ENCODE assay signal across 13 mouse cellular contexts in the genomic region with DNA sequence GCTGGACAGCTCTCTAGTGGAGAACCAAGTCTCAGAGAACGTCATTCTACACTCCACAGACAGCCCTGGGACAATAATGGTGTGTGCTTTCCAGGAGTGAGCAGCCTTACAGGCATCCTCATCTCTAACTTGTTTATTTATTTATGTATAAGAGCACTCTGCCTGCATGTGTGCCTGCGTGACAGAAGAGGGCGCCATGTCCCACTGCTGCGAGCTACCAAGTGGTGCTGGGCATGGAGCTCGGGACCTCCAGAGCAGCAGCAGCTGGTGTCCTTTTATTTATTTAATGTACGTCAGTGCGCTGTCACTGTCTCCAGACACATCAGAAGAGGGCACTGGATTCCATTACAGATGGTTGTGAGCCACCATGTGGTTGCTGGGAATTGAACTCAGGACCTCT.
A peak's percentile ranks its signal among the peaks of the same experiment; 100 is the strongest.
DNase-seq lines count a peak whose midpoint lies in the region; ATAC-seq and TF ChIP-seq lines count a peak whose summit lies in the region.
"Had no signal": no experiment of that assay in that cellular context is flagged by ENCODE, and none has a peak within 500 bp of the region (broad histone marks: within the 10 kb centered on the region; RNA-seq: fewer than 3 reads in every experiment).

No protein-coding gene starts in this region.

- in situ Hi-C loops in CH12.LX (cut with MboI; ENCODE audit: low pct_ligation_motif_present, low pct_unique_long_range_greater_than_20kb, low sequenced_read_pairs), result no loop called here

- dilution Hi-C loops in CH12.LX (cut with MboI; ENCODE audit: extremely low pct_ligation_motif_present, extremely low pct_unique_long_range_greater_than_20kb, low sequenced_read_pairs), result no loop called here

- ATAC-seq in kidney, embryonic 14.5 days (ENCODE audit: low FRiP score, low TSS enrichment), result no peak
- ATAC-seq in liver, postnatal 0 days, result peak; percentile 22; the same call in 1 of the 2 replicates
- ATAC-seq in hindbrain, embryonic 12.5 days (ENCODE audit: low FRiP score), result no peak

- H3K4me1 ChIP-seq in kidney, adult 2 months (ENCODE audit: control insufficient read depth, insufficient read depth, low read length), result peaks cover 17% of the 10 kb centered on the region
- H3K4me1 ChIP-seq in kidney, embryonic 14.5 days (ENCODE audit: control insufficient read depth, insufficient read depth, low read length), result peaks cover 10% of the 10 kb centered on the region; the same call in 1 of the 2 replicates
- peaks cover 13 to 83% of the 10 kb centered on the region in 2 experiments for H3K4me1 ChIP-seq in CH12.LX (ENCODE audit: control insufficient read depth in 1 of 2, insufficient read depth in 2 of 2)
- H3K4me1 ChIP-seq in liver, postnatal 0 days (ENCODE audit: insufficient read depth), result peaks cover 29% of the 10 kb centered on the region
- peaks cover 13% of the 10 kb centered on the region for H3K4me1 ChIP-seq in hindbrain, embryonic 12.5 days

- WGBS in kidney, adult 2 months, result 89% methylated on average over 7 of the region's 7 CpGs
- WGBS in kidney, embryonic 14.5 days, result 85% methylated on average over 7 of the region's 7 CpGs
- 90% methylated on average over 7 of the region's 7 CpGs for WGBS in liver, postnatal 0 days (ENCODE audit: insufficient replicate concordance)
- WGBS in hindbrain, embryonic 12.5 days, result 83% methylated on average over 7 of the region's 7 CpGs

- peaks cover 76% of the 10 kb centered on the region for H3K79me2 ChIP-seq in CH12.LX (replicated peaks; ENCODE audit: control insufficient read depth, extremely low read depth, insufficient read depth, poor library complexity, severe bottlenecking)

- TF ChIP-seq RAD21 in CH12.LX (IDR thresholded peaks at IDR 0.05; ENCODE audit: low read depth, low read length), result peak; percentile 29

- no peak overlapping the region for H3K4me2 ChIP-seq in kidney, embryonic 14.5 days (replicated peaks; ENCODE audit: low read depth, low read length)
- H3K4me2 ChIP-seq in CH12.LX (ENCODE audit: insufficient read depth, low read depth, poor library complexity, severe bottlenecking), result no peak overlapping the region
- no peak overlapping the region for H3K4me2 ChIP-seq in liver, postnatal 0 days (ENCODE audit: low read depth, low read length)
- no peak overlapping the region for H3K4me2 ChIP-seq in hindbrain, embryonic 12.5 days (replicated peaks)
- H3K4me2 ChIP-seq: embryonic facial prominence, embryonic 12.5 days; limb, embryonic 12.5 days had no signal

- H3K9ac ChIP-seq in kidney, embryonic 14.5 days (ENCODE audit: low read depth, low read length), result no peak overlapping the region
- H3K9ac ChIP-seq in CH12.LX (ENCODE audit: insufficient read depth, low read depth), result no peak overlapping the region
- no peak overlapping the region for H3K9ac ChIP-seq in liver, postnatal 0 days (replicated peaks)
- H3K9ac ChIP-seq in hindbrain, embryonic 12.5 days, result no peak overlapping the region
- H3K9ac ChIP-seq: embryonic facial prominence, embryonic 12.5 days; limb, embryonic 12.5 days had no signal

- DNase-seq in kidney, adult 2 months, result no peak
- no peak for DNase-seq in CH12.LX (ENCODE audit: extremely low read depth)
- DNase-seq in T-cell, adult 2 months (ENCODE audit: low spot score), result peak; percentile 45
- DNase-seq in liver, postnatal 0 days, result peak; percentile 30
- DNase-seq in layer of hippocampus, postnatal 25 days (ENCODE audit: extremely low spot score in 1 of 2, low spot score in 1 of 2), result no peak
- no peak for DNase-seq in urinary bladder, postnatal 4 days (ENCODE audit: low spot score in 2 of 2)
- DNase-seq: gastrocnemius, postnatal 10 days; kidney, postnatal 25 days had no signal

- H3K4me3 ChIP-seq in kidney, adult 2 months (ENCODE audit: insufficient read depth, low read depth, low read length), result no peak overlapping the region
- no peak overlapping the region for H3K4me3 ChIP-seq in kidney, embryonic 14.5 days (ENCODE audit: low read length)
- no peak overlapping the region for H3K4me3 ChIP-seq in CH12.LX (replicated peaks in 1 of 3; ENCODE audit: low read depth in 2 of 3, low read length in 2 of 3, poor library complexity in 1 of 3)
- no peak overlapping the region for H3K4me3 ChIP-seq in liver, postnatal 0 days (ENCODE audit: low read depth, low read length)
- no peak overlapping the region for H3K4me3 ChIP-seq in hindbrain, embryonic 12.5 days
- H3K4me3 ChIP-seq: embryonic facial prominence, embryonic 12.5 days; hindbrain, embryonic 10.5 days; limb, embryonic 12.5 days had no signal

- H3K36me3 ChIP-seq in kidney, adult 2 months (ENCODE audit: control insufficient read depth, insufficient read depth, low read length), result no peaks in the 10 kb centered on the region
- H3K36me3 ChIP-seq in kidney, embryonic 14.5 days (ENCODE audit: control insufficient read depth, insufficient read depth, low read length), result no peaks in the 10 kb centered on the region
- H3K36me3 ChIP-seq in CH12.LX (replicated peaks in 1 of 2; ENCODE audit: control insufficient read depth in 1 of 2, insufficient read depth in 1 of 2, low read length in 1 of 2), result peaks cover 3 to 63% of the 10 kb centered on the region in 2 experiments
- no peaks in the 10 kb centered on the region for H3K36me3 ChIP-seq in liver, postnatal 0 days (replicated peaks; ENCODE audit: insufficient read depth, low read length)
- no peaks in the 10 kb centered on the region for H3K36me3 ChIP-seq in hindbrain, embryonic 12.5 days
- H3K36me3 ChIP-seq: embryonic facial prominence, embryonic 12.5 days had no signal

- no peak overlapping the region for H3K27ac ChIP-seq in kidney, adult 2 months (ENCODE audit: insufficient read depth, low read depth, low read length)
- no peak overlapping the region for H3K27ac ChIP-seq in kidney, embryonic 14.5 days (ENCODE audit: low read depth, low read length)
- H3K27ac ChIP-seq in CH12.LX (ENCODE audit: insufficient read depth, low read depth), result no peak overlapping the region
- no peak overlapping the region for H3K27ac ChIP-seq in liver, postnatal 0 days (ENCODE audit: low read depth)
- no peak overlapping the region for H3K27ac ChIP-seq in hindbrain, embryonic 12.5 days
- H3K27ac ChIP-seq: embryonic facial prominence, embryonic 12.5 days; hindbrain, embryonic 10.5 days; limb, embryonic 12.5 days had no signal

- H3K27me3 ChIP-seq in kidney, adult 2 months (replicated peaks; ENCODE audit: control insufficient read depth, insufficient read depth, low read length), result no peaks in the 10 kb centered on the region
- no peaks in the 10 kb centered on the region for H3K27me3 ChIP-seq in kidney, embryonic 14.5 days (ENCODE audit: control insufficient read depth, insufficient read depth, low read length)
- no peaks in the 10 kb centered on the region for H3K27me3 ChIP-seq in CH12.LX (replicated peaks)
- no peaks in the 10 kb centered on the region for H3K27me3 ChIP-seq in liver, postnatal 0 days (ENCODE audit: insufficient read depth, low read length)
- H3K27me3 ChIP-seq in hindbrain, embryonic 12.5 days, result no peaks in the 10 kb centered on the region
- H3K27me3 ChIP-seq: embryonic facial prominence, embryonic 12.5 days; limb, embryonic 12.5 days had no signal

- TF ChIP-seq CTCF in kidney, adult 2 months (conservative IDR thresholded peaks at IDR 0.05; ENCODE audit: insufficient read depth, insufficient read length, low read depth, low read length), result peak; percentile 51
- TF ChIP-seq CTCF in CH12.LX (conservative IDR thresholded peaks at IDR 0.05 in 1 of 2, IDR thresholded peaks at IDR 0.05 in 1 of 2; ENCODE audit: low read depth in 2 of 2, low read length in 2 of 2), result peak in 1 of 2 experiments; percentile 38; a peak in 2 of 4 replicates
- peak; percentile 70 for TF ChIP-seq CTCF in liver, postnatal 0 days (IDR thresholded peaks at IDR 0.05; ENCODE audit: low read depth)

- no peaks in the 10 kb centered on the region for H3K9me3 ChIP-seq in kidney, embryonic 14.5 days (ENCODE audit: control insufficient read depth, low read length)
- H3K9me3 ChIP-seq in CH12.LX (replicated peaks; ENCODE audit: low read length), result no peaks in the 10 kb centered on the region
- no peaks in the 10 kb centered on the region for H3K9me3 ChIP-seq in liver, postnatal 0 days (ENCODE audit: low read length)
- H3K9me3 ChIP-seq in hindbrain, embryonic 12.5 days (replicated peaks), result no peaks in the 10 kb centered on the region
- H3K9me3 ChIP-seq: embryonic facial prominence, embryonic 12.5 days; hindbrain, embryonic 10.5 days; limb, embryonic 12.5 days had no signal

- TF ChIP-seq EP300 in CH12.LX (IDR thresholded peaks at IDR 0.05; ENCODE audit: low read length), result no peak
- no peak for TF ChIP-seq EP300 in liver, postnatal 0 days (IDR thresholded peaks at IDR 0.05; ENCODE audit: low read depth)

- no peak for TF ChIP-seq POLR2A in kidney, adult 2 months (IDR thresholded peaks at IDR 0.05; ENCODE audit: low read depth, low read length)
- no peak for TF ChIP-seq POLR2A in CH12.LX (IDR thresholded peaks at IDR 0.05; ENCODE audit: low read depth, low read length)

TF ChIP-seq in CH12.LX, 34 proteins besides CTCF, POLR2A, EP300 and RAD21:
- TF ChIP-seq MAX (IDR thresholded peaks at IDR 0.05; ENCODE audit: low read length) (no peak), SIN3A (IDR thresholded peaks at IDR 0.05; ENCODE audit: low read length) (no peak), UBTF (IDR thresholded peaks at IDR 0.05; ENCODE audit: low read depth, low read length) (no peak), MEF2A (IDR thresholded peaks at IDR 0.05; ENCODE audit: borderline replicate concordance, low read depth, low read length) (no peak), ZMIZ1 (IDR thresholded peaks at IDR 0.05; ENCODE audit: low read depth, low read length) (no peak), HCFC1 (IDR thresholded peaks at IDR 0.05; ENCODE audit: low read depth, low read length) (no peak)

Comparison
In these comparisons a context has a peak if more than half of its experiments do, and no peak if none do; other contexts are left out.
1. DNase-seq: peak in T-cell, adult 2 months (single experiment) and liver, postnatal 0 days (single experiment); none in kidney, adult 2 months (single experiment), CH12.LX (single experiment), layer of hippocampus, postnatal 25 days (0 of 2) and urinary bladder, postnatal 4 days (0 of 2).